Mouse (Mus musculus): ENCODE data around the gene Plekha7. TPM values are rescaled to one million over a fixed set of nuclear protein-coding genes. Genes with fewer than 3 reads are reported as not detected.

The Plekha7 gene
- polyA plus RNA-seq, 1 experiment from 2014 or later: 7.0 TPM

DNA sequence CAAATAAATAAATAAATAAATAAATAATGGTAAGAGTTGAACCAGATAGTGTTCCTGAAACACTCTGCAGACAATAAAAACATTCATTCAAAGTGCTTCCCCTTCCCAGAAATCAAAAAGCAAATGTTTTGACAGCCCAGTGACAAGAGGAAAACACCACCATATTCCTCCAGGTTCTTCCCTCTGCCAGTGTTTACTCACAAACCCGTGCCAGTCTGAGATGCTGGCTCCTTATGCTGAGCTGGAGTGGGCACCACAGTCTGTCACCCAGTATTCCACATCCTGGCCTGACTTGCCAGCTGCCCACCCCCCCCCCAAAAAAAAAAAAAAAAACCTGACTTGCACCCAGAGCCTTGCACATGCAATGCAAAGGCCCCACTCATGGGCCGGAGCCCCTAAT is 9.3 kb downstream of the Plekha7 start:
- Histone ChIP-seq H3K36me3 (ENCODE audit: control insufficient read depth, insufficient read depth, low read length) (no peaks in the 10 kb centered on the region), H3K9me3 (ENCODE audit: control insufficient read depth, low read length) (no peaks in the 10 kb centered on the region), H3K9ac (replicated peaks; ENCODE audit: low read length) (no peak overlapping the region), H3K4me1 (ENCODE audit: control insufficient read depth, insufficient read depth, low read length) (no peaks in the 10 kb centered on the region), H3K4me2 (ENCODE audit: low read length) (no peak overlapping the region), H3K4me3 (replicated peaks; ENCODE audit: low read depth, low read length) (no peak overlapping the region), H3K27me3 (ENCODE audit: control insufficient read depth, insufficient read depth, low read length) (no peaks in the 10 kb centered on the region), H3K27ac (replicated peaks; ENCODE audit: low read depth, low read length) (no peak overlapping the region)
- WGBS: 92% methylated on average over 2 of the region's 2 CpGs
- DNase-seq: no peak
- ATAC-seq (ENCODE audit: low FRiP score, low TSS enrichment): no peak

DNA sequence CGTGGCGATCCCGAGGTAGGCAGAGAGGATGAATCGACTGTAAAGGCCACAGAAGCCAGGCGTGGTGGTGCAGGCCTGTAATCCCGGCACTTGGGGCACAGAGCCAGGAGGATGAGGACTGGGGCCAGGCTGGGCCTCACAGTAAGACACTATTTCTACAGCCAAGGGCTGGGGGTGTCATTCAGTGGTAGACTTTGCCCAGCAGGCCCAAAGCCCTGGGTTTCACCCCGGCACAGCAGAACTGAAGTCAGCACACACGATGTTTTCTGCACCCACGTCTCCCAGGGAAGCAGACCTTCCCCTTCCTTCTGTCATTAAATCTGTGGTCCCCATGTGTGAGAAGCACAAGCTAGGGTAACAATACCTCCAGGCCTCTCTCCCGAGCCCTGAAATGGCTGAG is 9.8 kb downstream of the Plekha7 start:
- H3K9me3 ChIP-seq (ENCODE audit: control insufficient read depth, low read length): no peaks in the 10 kb centered on the region
- no peaks in the 10 kb centered on the region for H3K36me3 ChIP-seq (ENCODE audit: control insufficient read depth, insufficient read depth, low read length)
- no peak overlapping the region for H3K27ac ChIP-seq (replicated peaks; ENCODE audit: low read depth, low read length)
- WGBS: 77% methylated on average over 10 of the region's 10 CpGs
- H3K27me3 ChIP-seq (ENCODE audit: control insufficient read depth, insufficient read depth, low read length): no peaks in the 10 kb centered on the region
- DNase-seq (no peak), ATAC-seq (ENCODE audit: low FRiP score, low TSS enrichment) (no peak)
- H3K9ac ChIP-seq (replicated peaks; ENCODE audit: low read length): no peak overlapping the region
- H3K4me3 ChIP-seq (replicated peaks; ENCODE audit: low read depth, low read length): no peak overlapping the region
- no peak overlapping the region for H3K4me2 ChIP-seq (ENCODE audit: low read length)
- no peaks in the 10 kb centered on the region for H3K4me1 ChIP-seq (ENCODE audit: control insufficient read depth, insufficient read depth, low read length)

DNA sequence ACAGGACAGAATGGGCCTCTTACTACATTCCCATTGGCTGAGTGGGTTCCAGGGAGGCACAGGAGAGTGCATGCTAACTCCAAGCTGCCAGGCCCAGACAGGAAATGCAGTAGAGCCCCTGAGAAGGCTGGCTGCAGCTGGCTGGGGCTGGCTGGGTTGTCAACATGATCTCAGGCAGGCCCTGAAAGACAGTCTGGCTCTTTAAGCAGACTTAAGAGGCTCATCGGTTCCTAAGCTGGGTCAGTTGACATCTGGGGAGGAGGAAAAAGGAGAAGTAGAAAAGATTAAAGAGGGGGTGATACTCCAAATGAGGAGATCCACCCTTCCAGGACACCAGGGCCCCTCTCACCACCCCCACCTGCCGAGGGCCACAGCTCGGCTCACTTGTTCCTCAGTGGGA is 13.2 kb downstream of the Plekha7 start:
- WGBS: 41% methylated on average over 3 of the region's 3 CpGs
- DNase-seq (no peak), ATAC-seq (ENCODE audit: low FRiP score, low TSS enrichment) (no peak)
- H3K36me3 ChIP-seq (ENCODE audit: control insufficient read depth, insufficient read depth, low read length): no peaks in the 10 kb centered on the region
- no peak overlapping the region for H3K4me2 ChIP-seq (ENCODE audit: low read length)
- no peaks in the 10 kb centered on the region for H3K9me3 ChIP-seq (ENCODE audit: control insufficient read depth, low read length)
- H3K27me3 ChIP-seq (ENCODE audit: control insufficient read depth, insufficient read depth, low read length): no peaks in the 10 kb centered on the region
- no peak overlapping the region for H3K27ac ChIP-seq (replicated peaks; ENCODE audit: low read depth, low read length)
- H3K9ac ChIP-seq (replicated peaks; ENCODE audit: low read length): no peak overlapping the region
- H3K4me1 ChIP-seq (ENCODE audit: control insufficient read depth, insufficient read depth, low read length): no peaks in the 10 kb centered on the region
- H3K4me3 ChIP-seq (replicated peaks; ENCODE audit: low read depth, low read length): no peak overlapping the region

DNA sequence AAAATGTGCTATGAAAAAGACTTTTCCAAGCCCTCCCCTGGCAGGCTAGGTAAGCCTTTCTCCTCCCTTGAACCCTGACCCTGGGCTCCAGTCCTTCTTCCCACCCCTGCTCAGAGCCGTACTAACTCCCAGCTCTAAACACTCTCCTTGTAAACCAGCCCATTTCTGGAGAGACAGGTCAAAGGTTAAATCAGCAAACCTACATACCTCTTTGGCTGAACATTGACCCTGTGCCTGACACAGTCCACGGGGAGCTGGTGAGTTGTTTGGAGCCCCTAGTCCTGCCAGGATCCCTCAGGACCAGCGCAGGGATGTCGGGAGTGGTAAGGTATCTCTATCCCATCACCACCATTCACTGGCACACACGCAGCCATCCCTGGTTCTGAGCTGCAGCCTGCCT is 15.8 kb downstream of the Plekha7 start:
- Histone ChIP-seq H3K9me3 (ENCODE audit: control insufficient read depth, low read length) (no peaks in the 10 kb centered on the region), H3K27me3 (ENCODE audit: control insufficient read depth, insufficient read depth, low read length) (no peaks in the 10 kb centered on the region), H3K4me1 (ENCODE audit: control insufficient read depth, insufficient read depth, low read length) (no peaks in the 10 kb centered on the region), H3K9ac (replicated peaks; ENCODE audit: low read length) (no peak overlapping the region), H3K36me3 (ENCODE audit: control insufficient read depth, insufficient read depth, low read length) (no peaks in the 10 kb centered on the region), H3K27ac (replicated peaks; ENCODE audit: low read depth, low read length) (no peak overlapping the region), H3K4me2 (ENCODE audit: low read length) (no peak overlapping the region), H3K4me3 (replicated peaks; ENCODE audit: low read depth, low read length) (no peak overlapping the region)
- DNase-seq: no peak
- no peak for ATAC-seq (ENCODE audit: low FRiP score, low TSS enrichment)
- WGBS: 51% methylated on average over 5 of the region's 5 CpGs

DNA sequence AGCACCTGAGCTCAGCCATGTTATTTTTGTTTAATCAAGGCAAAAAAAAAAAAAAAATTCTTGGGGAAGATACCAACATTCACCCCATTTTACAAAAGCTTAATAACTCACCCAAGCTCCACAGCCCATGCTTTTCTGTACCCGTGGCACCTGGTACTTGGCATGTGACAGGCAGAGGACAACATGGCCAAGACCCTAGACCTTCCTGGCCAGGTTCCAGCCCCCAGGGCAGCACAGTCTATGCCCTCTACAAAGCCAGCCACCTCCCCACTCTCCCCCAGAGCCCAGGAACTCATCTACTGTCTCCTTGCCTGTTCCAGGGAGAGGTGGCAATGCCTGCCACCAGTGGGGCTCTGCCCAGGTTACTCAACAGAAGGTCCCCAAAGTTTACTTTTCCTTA is 17.6 kb downstream of the Plekha7 start:
- Histone ChIP-seq H3K36me3 (ENCODE audit: control insufficient read depth, insufficient read depth, low read length) (no peaks in the 10 kb centered on the region), H3K4me1 (ENCODE audit: control insufficient read depth, insufficient read depth, low read length) (peaks cover 3% of the 10 kb centered on the region; the same call in 1 of the 2 replicates), H3K9me3 (ENCODE audit: control insufficient read depth, low read length) (no peaks in the 10 kb centered on the region), H3K27me3 (ENCODE audit: control insufficient read depth, insufficient read depth, low read length) (no peaks in the 10 kb centered on the region), H3K9ac (replicated peaks; ENCODE audit: low read length) (no peak overlapping the region), H3K27ac (replicated peaks; ENCODE audit: low read depth, low read length) (no peak overlapping the region), H3K4me2 (ENCODE audit: low read length) (no peak overlapping the region), H3K4me3 (replicated peaks; ENCODE audit: low read depth, low read length) (no peak overlapping the region)
- 85% methylated on average over 1 of the region's 1 CpGs for WGBS
- ATAC-seq (ENCODE audit: low FRiP score, low TSS enrichment): no peak
- no peak for DNase-seq

DNA sequence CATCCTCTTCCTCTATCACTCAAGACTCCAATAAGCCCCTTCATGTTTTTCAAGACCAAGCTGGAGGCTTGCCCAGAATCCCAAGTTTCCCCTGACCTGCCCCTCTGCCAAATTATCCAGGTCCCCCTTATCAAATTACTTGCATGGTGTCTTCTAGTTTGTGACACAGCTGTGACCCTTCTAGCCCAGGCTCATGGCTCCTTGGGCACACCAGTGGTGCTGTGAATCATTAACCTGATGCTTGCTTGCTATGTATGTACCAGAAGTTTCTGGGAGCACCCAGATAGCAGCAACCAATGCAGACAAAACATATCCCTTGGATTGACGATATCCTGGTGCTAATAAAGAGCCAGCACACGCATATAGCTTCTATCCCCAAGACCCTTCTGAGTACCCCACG is 19.2 kb downstream of the Plekha7 start:
- WGBS: 89% methylated on average over 3 of the region's 3 CpGs
- no peak for ATAC-seq (ENCODE audit: low FRiP score, low TSS enrichment)

DNA sequence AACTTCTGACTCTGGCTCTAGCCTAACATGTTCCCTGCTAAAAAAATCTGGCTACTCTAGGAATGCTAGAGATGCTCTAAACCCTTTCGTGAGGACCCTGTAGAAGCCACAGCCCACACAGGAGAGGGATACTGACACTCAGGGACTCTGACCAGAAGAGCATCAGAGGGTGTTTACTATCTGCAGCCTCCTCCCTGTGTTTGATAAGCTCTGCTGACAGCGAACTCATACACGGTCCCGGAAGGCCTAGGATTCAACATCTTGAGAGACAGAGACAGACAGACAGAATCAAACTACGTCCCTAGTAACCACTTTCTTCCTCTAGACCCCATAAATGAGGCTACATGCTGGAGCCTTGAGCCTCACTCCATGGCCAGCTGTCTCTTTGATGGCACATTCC is 20.2 kb downstream of the Plekha7 start:
- H3K36me3 ChIP-seq (ENCODE audit: control insufficient read depth, insufficient read depth, low read length): no peaks in the 10 kb centered on the region
- H3K27ac ChIP-seq (replicated peaks; ENCODE audit: low read depth, low read length): no peak overlapping the region
- H3K4me3 ChIP-seq (replicated peaks; ENCODE audit: low read depth, low read length): no peak overlapping the region
- no peaks in the 10 kb centered on the region for H3K27me3 ChIP-seq (ENCODE audit: control insufficient read depth, insufficient read depth, low read length)
- H3K9ac ChIP-seq (replicated peaks; ENCODE audit: low read length): no peak overlapping the region
- H3K4me1 ChIP-seq (ENCODE audit: control insufficient read depth, insufficient read depth, low read length): peaks cover 11% of the 10 kb centered on the region
- no peak for ATAC-seq (ENCODE audit: low FRiP score, low TSS enrichment)
- no peak overlapping the region for H3K4me2 ChIP-seq (ENCODE audit: low read length)
- H3K9me3 ChIP-seq (ENCODE audit: control insufficient read depth, low read length): no peaks in the 10 kb centered on the region
- 85% methylated on average over 5 of the region's 5 CpGs for WGBS
- DNase-seq: no peak

More for the DNA sequence above, 19.2 kb downstream of the Plekha7 start:
- H3K27ac ChIP-seq (replicated peaks; ENCODE audit: low read depth, low read length): no peak overlapping the region
- H3K4me1 ChIP-seq (ENCODE audit: control insufficient read depth, insufficient read depth, low read length): peaks cover 3% of the 10 kb centered on the region; the same call in 1 of the 2 replicates
- no peaks in the 10 kb centered on the region for H3K9me3 ChIP-seq (ENCODE audit: control insufficient read depth, low read length)
- no peak overlapping the region for H3K9ac ChIP-seq (replicated peaks; ENCODE audit: low read length)
- no peaks in the 10 kb centered on the region for H3K27me3 ChIP-seq (ENCODE audit: control insufficient read depth, insufficient read depth, low read length)
- H3K36me3 ChIP-seq (ENCODE audit: control insufficient read depth, insufficient read depth, low read length): no peaks in the 10 kb centered on the region
- no peak overlapping the region for H3K4me2 ChIP-seq (ENCODE audit: low read length)
- no peak overlapping the region for H3K4me3 ChIP-seq (replicated peaks; ENCODE audit: low read depth, low read length)
- DNase-seq: no peak

DNA sequence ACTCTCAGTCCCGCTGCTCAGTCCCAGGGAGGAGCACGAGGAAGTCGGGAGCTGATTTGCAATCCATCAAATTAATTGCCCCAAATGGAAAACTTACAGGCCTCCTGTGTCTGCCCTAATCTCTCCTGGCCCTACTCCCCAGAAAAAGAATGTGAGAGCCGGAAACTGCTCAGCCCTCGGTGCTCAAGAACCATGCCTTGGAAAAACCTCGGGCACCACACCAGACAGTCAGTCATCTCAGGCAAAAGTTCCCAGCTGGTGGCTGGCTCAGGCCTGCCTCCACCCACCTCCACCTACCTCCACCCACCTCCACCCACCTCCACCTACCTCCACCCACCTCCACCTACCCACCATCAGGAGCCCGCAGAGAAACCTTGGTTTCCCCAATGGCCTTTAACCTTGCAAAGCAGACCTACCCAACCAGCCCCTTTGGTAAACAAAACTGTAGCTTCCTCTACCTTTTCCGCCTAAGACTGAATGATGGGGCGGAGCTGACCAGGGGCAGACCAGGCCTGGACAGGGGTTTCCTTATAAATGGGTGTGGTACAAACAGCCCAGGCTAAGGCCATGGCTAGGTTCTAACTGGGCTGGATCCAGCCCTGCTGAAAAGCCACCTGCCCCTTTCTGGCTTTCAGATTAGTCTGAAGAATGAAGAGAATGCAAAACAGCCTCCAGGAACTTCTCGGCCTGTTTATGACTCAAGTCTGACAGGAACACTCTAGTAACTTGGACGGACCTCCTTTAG is 21.4 kb downstream of the Plekha7 start:
- peaks cover 17% of the 10 kb centered on the region for H3K4me1 ChIP-seq (ENCODE audit: control insufficient read depth, insufficient read depth, low read length)
- no peaks in the 10 kb centered on the region for H3K9me3 ChIP-seq (ENCODE audit: control insufficient read depth, low read length)
- no peak overlapping the region for H3K4me3 ChIP-seq (replicated peaks; ENCODE audit: low read depth, low read length)
- ATAC-seq (ENCODE audit: low FRiP score, low TSS enrichment) (no peak), DNase-seq (no peak)
- no peak overlapping the region for H3K9ac ChIP-seq (replicated peaks; ENCODE audit: low read length)
- H3K27ac ChIP-seq (replicated peaks; ENCODE audit: low read depth, low read length): no peak overlapping the region
- H3K36me3 ChIP-seq (ENCODE audit: control insufficient read depth, insufficient read depth, low read length): no peaks in the 10 kb centered on the region
- 64% methylated on average over 11 of the region's 11 CpGs for WGBS
- no peaks in the 10 kb centered on the region for H3K27me3 ChIP-seq (ENCODE audit: control insufficient read depth, insufficient read depth, low read length)
- H3K4me2 ChIP-seq (ENCODE audit: low read length): no peak overlapping the region

DNA sequence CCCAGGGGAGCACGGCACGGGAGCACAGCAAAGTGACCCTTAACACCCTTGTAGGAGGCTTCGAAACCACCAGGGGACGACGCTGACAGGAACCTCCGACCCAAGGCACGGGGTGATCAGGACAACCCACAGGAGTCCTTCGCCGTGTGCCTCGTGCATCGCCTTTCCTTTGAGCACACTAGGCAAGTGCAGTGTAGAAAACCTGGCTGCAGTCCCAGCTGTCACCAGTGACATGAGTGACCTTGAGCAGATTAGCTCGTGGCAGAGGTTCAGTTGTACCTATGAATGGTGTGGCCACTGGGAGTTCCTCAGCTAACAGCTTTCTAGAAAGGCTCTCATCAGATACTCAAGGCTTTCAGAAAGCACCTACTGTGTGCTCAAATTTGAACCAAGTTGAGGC is 22.0 kb downstream of the Plekha7 start:
- Histone ChIP-seq H3K4me3 (replicated peaks; ENCODE audit: low read depth, low read length) (no peak overlapping the region), H3K4me1 (ENCODE audit: control insufficient read depth, insufficient read depth, low read length) (peaks cover 17% of the 10 kb centered on the region), H3K36me3 (ENCODE audit: control insufficient read depth, insufficient read depth, low read length) (no peaks in the 10 kb centered on the region), H3K9me3 (ENCODE audit: control insufficient read depth, low read length) (no peaks in the 10 kb centered on the region), H3K9ac (replicated peaks; ENCODE audit: low read length) (no peak overlapping the region), H3K27me3 (ENCODE audit: control insufficient read depth, insufficient read depth, low read length) (no peaks in the 10 kb centered on the region), H3K4me2 (ENCODE audit: low read length) (no peak overlapping the region), H3K27ac (replicated peaks; ENCODE audit: low read depth, low read length) (no peak overlapping the region)
- no peak for DNase-seq
- ATAC-seq (ENCODE audit: low FRiP score, low TSS enrichment): no peak
- whole genome bisulfite sequencing: 66% methylated on average over 12 of the region's 12 CpGs
